Mouse (Mus musculus): ENCODE measurements at regions not wholly inside any gene's neighbourhood (a gene's known extent, or its start where the extent isn't known, plus 50 kb on each side); places are given as distances from the start of the nearest gene placed in this dataset.
"Not testable (repeated sequence)": the region's sequence is repeated elsewhere in the genome, so short reads cannot be mapped to it uniquely, and the experiment has no call there.

DNA sequence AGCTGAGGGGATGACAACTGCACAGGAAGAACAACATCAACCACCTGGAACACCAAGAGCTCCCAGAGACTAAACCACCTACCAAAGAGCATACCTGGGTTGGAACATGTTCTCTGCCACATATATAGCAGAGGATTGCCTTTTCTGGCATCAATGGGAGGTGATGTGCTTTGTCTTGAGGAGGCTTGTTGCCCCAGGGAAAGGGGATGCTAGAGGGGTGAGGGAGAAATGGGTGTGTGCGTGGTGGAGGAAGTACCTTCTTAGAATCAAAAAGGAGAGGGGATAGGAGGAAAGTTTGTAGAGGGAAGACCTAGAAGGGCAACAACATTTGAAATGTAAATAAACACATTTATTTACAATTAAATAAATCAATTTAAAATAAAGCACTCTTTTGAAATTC, 358.5 kb upstream of the Pfkp start:
- no peak for DNase-seq

DNA sequence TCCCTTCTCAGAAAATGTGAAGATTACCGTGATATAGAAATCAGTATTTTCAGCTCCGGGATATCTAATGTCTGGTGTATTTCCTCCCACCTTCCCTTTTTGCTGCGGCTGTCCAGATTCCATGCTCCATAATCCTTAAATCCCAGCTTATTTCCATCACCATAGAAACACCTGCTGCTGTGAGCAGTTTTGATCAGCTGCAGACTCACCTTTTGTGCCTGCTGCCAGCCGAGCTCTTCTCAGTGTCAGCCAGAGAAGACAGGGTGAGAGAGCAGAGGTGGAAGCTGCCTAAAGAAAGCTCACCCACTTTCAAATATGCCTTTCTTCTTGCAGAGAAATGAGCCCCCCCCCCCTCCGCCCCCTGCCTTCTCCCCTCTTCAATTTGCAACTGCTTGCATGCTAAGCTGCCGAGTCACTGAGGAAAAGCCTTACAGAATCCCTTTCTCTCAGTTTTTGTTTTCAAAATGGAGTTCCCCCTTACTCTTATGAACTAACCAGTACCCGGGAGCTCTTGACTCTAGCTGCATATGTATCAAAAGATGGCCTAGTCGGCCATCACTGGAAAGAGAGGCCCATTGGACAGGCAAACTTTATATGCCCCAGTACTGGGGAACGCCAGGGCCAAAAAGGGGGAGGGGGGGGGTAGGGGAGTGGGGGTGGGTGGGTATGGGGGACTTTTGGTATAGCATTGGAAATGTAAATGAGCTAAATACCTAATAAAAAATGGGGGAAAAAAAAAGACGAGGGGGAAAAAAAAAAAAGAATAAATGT, 350.1 kb upstream of the Pfkp start:
- not testable (repeated sequence) for DNase-seq

DNA sequence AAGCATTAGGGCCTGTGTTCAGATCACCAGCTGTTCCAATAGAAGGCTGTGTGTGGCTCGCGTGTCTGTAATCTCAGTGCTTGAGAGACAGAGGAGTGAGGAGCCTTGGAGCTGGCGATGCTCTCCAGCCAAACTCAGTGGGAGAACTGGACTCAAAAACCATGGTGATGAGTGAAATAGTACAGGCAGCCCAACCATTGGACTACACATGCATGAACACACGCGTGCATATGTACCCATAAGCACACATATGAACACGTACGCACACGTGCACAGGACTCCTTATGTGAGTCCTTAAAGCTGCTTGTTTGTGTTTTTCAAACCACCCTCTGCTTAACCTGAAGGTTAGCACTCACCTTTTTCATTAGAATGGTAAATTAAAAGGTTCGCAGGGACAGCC, 349.5 kb upstream of the Pfkp start:
- no peak for DNase-seq

DNA sequence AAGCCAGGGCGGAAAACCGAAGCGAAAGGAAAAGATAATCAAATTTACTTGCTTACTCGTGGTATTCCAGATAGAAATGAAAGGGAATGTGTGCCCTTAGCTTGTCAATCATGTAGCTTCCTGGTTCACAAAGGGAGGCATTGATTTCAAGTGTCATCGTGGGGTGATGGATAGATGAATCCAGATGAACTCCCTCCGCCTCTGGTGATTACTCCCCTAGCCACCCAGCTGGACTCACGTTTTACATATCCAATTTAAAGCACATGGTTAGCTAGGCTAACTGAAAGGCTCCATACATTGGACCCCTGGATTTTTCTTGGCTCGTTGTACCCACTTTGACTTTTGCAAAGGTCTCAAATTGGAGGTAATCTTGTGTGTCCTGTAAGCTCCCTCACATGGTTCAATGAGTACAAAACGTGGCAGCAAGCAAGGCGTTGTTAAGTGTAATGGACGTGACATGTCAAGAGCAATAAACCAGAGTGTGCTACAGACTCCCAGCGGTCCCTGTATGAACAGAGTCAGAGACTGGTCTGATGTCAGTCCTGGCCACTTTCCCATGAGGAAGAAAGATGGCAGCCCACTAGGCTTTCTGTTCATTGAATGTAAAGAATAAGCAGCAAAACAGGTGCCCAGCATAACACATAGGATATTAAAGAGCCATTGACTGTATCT, 343.9 kb upstream of the Pfkp start:
- DNase-seq: no peak

DNA sequence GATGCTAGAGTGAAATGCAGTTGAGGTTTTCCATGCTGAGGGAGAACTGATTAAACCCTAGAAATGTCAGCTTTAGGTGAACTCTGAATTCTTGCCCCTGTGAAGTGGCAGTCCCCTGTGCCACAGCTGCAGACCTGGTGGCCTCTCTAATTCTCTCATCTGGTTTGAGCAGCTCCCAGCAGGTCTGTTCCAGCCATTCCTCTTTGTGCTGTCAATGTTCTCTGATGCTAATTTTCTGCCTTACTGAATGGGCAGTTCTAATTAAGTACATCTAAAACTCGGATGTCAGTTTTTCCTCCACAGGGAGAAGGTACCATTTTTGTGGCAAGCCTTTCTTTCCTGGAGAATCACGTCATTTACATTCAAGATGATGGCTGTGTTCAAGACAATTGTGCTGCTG, 343.1 kb upstream of the Pfkp start:
- no peak for DNase-seq

DNA sequence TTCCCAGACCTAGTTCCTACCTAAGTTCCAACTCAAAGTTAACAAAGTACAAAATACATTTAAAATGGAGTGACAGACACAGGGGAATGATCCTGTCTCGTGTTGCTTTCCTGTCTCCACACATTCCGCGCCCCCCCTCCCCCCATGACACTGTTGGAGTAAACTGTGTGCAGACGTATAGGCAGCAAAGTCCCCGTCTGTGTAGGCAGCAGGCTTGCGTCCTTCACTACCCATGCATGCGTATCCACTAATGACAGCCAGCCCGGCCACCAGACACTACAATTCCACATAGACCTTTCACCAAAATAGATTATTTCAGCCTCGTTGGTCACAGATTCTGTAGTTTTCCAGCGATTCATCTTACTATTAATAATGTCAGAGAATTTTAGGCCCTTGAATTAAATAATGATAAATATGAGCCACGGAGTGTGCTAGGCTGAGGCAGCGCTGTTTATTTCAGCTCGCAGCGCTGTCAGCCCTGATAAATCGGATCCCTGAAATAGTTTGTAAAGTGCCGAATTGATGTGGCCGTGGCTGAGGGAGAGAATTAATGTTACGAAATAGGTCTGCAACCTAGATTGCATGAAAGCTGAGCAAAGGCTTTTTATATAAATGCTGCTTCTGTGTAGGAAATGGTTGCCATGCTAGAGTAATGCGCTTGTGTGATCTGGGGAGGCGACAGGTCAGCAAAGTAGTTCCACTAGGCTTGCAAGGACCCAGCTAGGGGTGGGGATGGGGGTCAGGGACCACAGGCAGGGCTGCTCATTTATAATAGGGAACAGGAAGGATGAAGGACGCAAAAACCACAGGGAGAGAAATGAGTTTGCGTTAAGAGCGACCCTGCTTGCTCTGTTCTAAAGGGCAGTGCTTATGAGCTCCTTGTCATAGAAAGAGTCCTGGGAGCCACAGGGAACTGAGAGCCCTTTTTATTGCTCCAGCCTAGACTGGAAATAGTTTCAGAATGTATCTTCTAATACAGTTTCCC, 336.7 kb upstream of the Pfkp start:
- no peak for DNase-seq

DNA sequence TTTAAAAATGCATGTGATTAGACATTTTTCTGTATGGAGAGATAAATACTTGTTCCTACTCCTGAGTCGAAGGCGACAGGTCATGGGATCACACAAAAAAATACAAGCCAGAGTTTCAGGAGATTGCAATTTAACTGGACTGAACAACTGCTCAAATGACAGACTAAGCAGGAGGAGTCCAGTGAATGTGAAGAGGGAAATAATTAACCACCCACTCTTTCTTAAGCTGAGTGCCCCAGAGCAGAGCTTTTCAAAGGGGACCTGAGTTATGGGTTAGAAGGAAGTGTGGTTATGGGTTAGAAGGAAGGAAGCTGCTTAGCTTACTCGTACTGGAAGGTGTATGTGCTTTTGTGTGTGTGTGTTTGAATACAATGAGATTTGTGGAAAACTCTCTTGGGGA, 307.1 kb upstream of the Pfkp start:
- no peak for DNase-seq

DNA sequence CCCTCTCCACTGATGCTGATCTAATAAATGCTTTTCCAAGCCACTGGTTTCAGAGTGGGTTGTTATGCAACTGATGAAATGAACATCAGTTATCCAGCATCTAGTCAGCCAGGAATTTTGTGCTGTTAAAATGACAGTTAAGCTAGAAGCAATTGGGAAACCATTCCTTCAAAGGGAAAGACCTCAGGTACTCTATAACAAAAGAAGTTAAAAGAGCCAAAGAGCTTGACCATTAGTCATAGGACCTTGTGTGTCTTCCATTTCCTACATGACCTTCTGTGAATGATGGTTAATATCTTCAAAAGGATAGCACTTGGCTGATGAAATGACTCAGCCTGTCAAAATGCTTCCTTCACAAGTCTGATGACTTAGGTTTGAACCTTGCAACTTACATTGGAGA, 275.6 kb upstream of the Pfkp start:
- DNase-seq: no peak

DNA sequence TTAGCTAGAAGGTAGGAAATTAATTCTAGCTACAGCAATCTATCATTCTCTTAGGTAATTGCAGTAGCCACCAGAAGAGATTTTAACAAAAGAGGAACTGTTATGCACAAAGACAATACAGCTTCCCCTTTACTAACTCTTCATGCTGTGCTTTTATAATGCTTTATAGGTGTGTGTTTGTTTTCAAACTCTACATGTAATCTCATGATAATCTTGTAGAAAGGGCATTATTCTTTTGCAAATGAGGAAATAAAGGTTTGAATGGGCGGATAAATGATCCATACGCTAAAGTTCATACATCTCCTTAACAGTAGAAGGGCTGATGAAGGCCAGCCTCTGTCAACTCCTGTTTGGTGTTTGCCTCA, 273.8 kb upstream of the Pfkp start:
- no peak for DNase-seq

DNA sequence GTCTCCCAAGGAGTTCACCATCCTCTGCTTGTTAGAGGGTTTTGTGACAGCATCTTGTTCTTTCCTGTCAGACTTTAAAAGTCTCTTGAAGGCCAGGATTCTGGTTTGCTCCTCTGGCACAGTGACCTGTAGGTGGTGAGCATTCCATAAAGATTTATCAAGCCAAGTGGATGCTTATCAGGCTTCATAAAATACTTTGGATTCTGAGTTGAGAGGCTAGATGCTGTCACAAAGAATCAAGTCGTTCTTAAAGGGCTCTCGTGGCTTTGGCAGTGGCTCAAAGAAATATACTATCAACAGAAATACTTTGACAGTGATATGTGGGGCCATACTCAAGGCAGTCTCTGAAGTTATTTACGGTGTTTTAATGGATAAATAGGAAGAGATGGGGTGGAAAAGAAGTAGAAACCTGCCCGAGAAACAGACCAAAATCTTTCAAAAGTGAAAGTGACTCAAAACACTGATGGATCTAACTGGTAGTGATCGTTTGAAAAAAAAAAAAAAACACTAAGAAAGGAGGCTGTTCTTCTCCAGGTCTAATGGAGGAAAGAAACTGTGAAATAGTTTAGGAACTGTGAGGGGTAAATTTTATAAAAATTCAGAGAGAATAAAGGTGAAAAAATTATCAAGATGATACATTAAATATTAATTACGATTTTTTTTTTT, 273.2 kb upstream of the Pfkp start:
- no peak for DNase-seq

DNA sequence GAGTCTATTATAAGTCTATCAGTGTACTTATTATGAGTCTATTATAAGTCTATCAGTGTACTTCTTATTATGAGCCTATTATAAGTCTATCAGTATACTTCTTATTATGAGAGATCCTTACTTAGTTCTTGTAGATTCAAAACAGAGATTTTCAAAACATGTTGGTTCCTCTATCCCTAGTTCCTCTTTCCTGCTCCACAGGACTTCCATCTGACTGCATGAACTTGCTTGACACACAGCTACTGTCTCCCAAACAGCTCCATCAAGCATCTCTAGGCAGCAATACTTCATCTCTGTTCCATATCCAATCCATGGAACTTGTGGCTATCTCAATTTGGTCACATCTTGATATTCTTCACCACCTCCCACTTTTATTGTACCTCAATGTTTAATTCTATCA, 257.4 kb upstream of the Pfkp start:
- DNase-seq: no peak

DNA sequence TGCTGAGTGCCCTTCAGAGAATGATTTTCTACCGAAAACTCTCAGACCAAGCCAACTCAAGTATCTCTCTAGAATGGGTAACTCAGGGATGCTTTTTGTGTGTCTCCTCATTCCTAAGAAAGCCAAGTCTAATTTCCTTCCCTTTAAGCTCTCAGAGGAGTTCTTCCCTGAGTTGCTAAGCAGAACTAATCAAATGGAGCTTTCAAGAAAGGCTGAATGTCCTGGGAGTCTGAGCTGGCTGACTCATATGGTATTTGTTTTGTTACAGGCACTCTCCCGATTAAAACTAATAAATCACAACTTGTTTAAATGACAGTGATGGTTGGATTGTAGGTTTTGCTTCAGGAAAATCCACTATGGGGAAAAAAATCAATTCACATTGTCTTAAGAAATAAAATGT, 253.1 kb upstream of the Pfkp start:
- no peak for DNase-seq

DNA sequence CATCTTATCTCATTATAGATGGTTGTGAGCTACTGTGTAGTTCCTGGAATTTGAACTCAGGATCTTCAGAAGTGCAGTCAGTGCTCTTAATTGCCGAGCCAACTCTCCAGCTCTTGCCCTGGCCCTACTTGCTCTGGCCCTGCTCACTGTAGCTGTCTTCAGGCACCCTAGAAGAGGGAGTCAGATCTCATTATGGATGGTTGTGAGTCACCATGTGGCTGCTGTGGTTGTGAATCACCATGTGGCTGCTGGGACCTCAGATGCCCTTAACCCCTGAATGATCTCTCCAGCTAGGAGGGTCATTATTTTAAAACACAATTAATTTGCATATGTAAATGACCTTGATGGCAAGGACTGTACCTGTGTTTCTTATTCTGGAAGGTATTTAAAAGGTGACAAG, 249.1 kb upstream of the Pfkp start:
- no peak for DNase-seq

DNA sequence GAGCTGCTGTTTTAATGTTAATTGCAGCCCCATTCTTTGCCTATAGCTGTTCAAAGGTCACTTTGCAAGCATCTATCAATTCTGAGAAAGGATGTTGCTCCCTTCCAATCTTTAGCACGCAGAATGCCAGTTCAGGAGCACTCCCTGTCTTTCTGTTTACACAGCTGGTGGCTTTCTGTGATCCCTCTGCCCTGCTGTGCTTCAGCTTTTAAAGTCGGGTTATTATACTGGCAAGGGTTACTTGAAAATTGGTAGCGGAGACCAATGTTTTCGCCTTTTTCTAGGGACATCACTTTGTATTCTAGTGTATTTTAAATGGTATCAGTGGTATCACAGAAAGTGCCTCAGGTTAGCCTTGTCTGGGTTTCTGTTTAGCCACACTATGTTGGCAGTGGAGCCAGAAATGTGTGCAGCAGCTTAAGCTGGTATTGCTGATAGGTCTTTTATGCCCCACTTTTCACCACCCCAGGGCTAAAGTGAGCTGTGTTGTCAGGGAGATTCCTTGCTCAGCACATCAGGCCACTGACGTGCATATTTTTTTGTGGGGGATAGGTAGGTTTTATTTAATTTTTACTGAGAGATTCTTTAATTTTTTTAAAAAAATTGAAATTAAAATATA, 243.0 kb upstream of the Pfkp start:
- no peak for DNase-seq

DNA sequence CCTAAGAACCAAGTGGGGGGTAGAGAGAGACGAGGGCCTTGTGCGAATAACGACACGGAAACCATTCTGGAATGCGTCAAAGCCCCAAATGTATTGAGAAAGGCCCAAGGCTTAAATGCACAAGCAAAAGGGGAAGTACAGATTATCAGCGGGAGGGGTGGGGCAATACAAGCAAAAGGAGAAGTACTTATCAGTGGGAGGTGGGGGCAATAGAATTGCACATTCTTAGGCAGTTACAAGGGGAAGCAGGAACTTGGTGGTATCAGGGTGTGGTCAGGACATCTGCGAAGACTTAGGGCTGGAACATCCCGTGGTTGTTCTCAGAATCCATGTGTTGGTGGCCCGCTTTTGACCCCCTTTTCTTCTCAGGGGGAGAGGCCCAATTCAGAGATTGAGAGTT, 240.9 kb upstream of the Pfkp start:
- not testable (repeated sequence) for DNase-seq

DNA sequence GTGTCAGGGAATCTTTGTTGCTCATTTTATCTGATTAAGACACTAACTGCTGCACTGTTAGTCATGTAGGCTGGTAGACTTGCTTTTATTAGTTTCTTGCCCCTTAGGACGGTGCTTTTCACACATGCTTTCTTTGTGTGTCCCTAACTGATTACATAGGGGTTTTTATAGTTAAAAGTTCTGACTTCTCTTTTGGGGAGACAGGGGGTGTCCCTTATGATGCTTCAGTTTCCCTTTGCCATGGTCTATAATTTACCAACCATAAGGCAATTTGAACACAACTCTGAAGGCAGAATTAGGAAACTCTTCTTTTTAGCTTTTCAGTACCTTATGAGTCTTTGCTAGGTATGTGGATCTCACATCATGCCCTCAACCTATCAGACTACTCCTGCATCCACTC, 239.8 kb upstream of the Pfkp start:
- no peak for DNase-seq

DNA sequence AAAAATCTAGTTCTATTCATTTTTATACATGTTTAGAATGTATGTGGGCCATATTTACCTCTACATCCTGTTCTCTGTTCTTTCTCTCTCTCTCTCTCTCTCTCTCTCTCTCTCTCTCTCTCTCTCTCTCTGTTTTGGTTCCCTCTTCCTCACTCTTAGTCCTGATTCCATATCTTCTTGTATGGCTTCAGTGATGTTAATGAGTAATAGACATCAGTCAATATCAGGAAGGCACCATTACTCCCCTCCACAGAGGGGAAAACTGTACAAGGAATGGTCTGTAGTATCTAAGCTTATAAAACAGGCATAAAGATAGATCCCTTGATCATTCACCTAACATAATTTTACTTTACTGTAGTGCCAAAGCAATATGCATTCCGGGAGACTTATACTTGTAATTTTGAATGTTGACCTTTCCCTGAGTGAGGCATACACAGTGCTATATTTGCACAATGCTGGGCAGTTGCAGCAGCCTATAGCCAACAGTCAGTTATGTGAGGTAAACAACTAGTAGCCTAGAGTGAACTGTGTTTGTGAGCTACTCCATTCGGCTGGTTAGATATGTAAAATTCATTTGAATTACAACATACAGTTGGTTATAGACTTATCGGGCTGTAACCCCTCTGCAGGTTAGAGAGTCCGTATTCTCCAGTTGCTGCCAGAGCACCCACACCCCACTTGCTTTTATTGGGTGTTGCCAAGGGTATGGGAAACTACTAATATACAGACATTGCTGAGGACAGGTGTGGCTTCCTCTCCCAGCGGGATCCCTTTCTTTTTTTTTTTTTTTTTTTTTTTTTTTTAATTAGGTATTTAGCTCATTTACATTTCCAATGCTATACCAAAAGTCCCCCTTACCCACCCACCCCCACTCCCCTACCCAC, 228.7 kb upstream of the Pfkp start:
- no peak for DNase-seq

DNA sequence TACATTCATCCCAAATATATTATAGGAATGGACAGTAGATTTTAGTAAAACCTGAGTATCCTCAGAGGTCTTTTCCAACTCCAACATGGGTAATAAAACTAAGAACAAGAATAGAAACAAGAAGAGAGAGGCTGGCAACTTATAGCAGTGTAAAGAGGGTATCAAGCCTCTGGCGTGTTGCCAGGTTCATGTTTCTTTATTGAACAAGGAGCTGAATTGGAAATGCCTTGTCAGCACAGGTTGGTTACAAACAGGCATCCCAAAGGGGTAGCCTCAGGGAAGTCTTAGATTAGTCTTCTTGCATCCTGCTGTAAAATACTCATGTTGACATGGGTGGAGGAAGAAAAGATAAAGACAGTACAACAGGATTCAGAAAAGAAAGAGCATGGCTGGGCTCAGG, 213.6 kb upstream of the Pfkp start:
- no peak for DNase-seq

DNA sequence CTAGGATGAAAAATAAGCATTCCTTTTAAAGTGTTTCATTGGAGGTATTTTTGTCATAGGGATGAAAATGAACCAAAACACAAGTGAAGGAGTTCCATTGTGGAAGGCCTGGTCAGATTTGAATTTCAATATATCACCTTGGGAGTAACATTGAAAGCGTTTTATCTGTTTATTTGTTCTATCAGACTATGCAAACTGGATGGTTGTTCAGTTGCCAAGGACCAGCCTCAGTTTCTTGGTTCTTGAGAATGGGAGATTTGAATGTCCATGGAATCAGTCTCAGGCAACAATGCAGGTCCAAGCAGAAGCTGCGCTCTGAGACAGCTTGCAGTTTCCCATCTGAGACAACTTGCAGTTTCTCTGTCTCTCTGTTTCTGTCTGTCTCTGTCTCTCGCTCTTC, 211.0 kb upstream of the Pfkp start:
- no peak for DNase-seq

DNA sequence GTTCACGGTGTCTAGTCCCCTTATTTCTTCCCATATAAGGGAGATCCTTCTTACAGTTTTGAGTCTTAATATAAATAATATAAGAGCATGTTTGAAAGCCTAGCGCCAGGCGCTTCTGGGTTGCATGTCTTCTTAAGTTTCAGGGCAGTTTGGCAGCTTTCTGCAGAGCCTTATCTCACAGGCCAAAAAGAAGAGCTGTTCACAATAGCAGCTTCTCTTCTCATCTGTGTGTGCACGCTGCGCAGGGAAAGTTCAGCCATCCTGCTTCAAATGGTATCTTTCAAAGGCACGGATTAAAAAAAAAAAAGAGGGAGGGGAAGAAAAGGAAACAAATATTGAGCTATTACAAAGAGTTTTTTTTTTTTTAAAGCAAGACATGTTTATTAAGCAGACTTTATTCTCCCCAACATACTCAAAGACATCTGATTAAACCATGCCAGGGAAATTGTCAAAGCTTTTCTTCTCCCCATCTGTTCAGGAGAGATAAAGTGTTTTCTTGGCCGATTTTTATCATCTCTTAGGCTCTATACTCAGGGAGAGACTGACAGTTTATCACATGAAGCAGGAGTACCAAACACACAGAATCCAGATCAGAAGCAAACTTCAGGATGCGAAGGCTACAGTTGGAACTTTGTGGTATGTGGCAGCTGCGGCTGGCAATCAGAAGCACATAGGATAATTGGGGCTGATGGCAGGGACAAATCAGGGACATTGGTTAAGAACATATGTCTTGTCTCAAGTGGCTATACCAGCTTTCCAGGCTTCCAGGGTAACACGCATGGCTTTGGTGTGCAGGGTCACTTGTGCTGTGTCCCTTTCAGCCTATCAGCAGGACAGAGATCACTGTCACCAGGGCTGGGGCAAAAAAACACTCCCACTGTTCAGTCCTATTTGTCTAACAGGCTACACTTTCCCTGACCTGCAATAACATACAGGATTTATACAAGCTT, 206.9 kb upstream of the Pfkp start:
- no peak for DNase-seq

Data from kidney, postnatal 14 days (tissue).